Mouse (Mus musculus): Measurements from ENCODE around the gene Tgfb2.

DNA sequence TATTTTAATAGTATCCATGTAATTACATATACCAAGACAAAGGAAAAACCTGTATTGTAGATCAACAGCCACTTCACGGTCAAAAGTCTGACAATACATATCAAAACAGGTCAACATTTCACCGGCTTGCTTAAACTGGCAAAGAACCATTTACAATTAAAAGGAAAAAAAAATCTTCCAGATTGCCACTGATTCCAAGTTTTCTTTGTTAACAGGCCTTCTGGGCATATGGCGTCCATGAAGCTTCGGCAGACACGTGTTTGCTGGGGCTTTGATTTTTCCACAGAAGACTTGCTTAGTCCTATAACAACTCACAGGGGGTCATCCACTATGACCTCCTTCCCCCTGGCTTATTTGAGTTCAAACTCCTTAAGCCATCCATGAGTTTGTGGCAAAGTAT is 81.3 kb downstream of the Tgfb2 start:
- TF ChIP-seq CTCF (conservative IDR thresholded peaks at IDR 0.05; ENCODE audit: insufficient read depth, insufficient read length, low read depth, low read length) = no peak
- no peak for TF ChIP-seq POLR2A (IDR thresholded peaks at IDR 0.05; ENCODE audit: low read depth, low read length)

All from kidney, adult 2 months (tissue).